10 mouse cellular contexts compared by ENCODE assay signal in the genomic region with DNA sequence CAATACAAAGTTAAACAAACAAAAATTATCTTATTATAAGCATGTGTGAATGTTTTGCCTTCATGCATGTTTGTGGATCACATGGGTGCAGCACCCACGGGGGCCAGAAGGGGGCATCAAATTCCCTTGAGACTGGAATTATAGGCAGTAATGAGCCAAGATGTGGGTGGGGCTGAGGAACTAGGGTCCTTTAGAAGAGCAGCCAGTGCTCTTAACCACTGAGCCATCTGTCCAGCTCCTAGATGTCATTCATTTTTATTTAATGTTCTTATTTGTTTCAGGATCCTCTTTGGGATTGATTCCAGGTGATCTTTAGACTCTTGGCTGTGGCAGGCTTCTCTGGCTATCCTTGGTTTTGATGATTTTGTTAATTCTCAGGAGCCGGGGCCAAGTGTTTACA. TPM values are rescaled to one million over a fixed set of nuclear protein-coding genes. Genes with fewer than 3 reads are reported as not detected.
DNase-seq lines count a peak whose midpoint lies in the region; TF ChIP-seq lines count a peak whose summit lies in the region.
"Had no signal": no experiment of that assay in that cellular context is flagged by ENCODE, and none has a peak within 500 bp of the region (broad histone marks: within the 10 kb centered on the region; RNA-seq: fewer than 3 reads in every experiment).

No protein-coding gene starts in this region.

- H3K27me3 ChIP-seq in limb, embryonic 10.5 days (ENCODE audit: low read depth, poor library complexity, severe bottlenecking): peaks cover 9% of the 10 kb centered on the region; the same call in 1 of the 2 replicates

- no peaks in the 10 kb centered on the region for H3K4me1 ChIP-seq in ES-E14 (ENCODE audit: control insufficient read depth in 2 of 2, insufficient read depth in 2 of 2, low read length in 2 of 2, poor library complexity in 1 of 2)
- H3K4me1 ChIP-seq in limb, embryonic 10.5 days: no peaks in the 10 kb centered on the region
- H3K4me1 ChIP-seq: forebrain, embryonic 13.5 days had no signal

- peak; percentile 47 to 57 for DNase-seq in kidney, adult 8-10 months
- no peak for DNase-seq in kidney, adult 11 months
- DNase-seq in ES-E14 (ENCODE audit: low read depth, low spot score): peak; percentile 47
- DNase-seq in c-Kit-positive CD71-positive TER-119-positive erythroid progenitor cells, embryonic 14.5 days (ENCODE audit: low spot score): peak; percentile 56
- DNase-seq in lung, postnatal 14 days: peak; percentile 68
- no peak for DNase-seq in limb, embryonic 10.5 days (ENCODE audit: low spot score)
- no peak for DNase-seq in layer of hippocampus, adult 8-10 months (ENCODE audit: low spot score in 2 of 2)
- no peak for DNase-seq in gastrocnemius, postnatal 36 days

- no peak overlapping the region for H3K4me3 ChIP-seq in ES-E14 (ENCODE audit: insufficient read depth in 1 of 2, low read depth in 1 of 2, low read length in 2 of 2, poor library complexity in 1 of 2, severe bottlenecking in 1 of 2)
- no peak overlapping the region for H3K4me3 ChIP-seq in limb, embryonic 10.5 days
- H3K4me3 ChIP-seq: forebrain, embryonic 13.5 days had no signal

- H3K9me3 ChIP-seq in ES-E14 (ENCODE audit: control insufficient read depth, insufficient read depth, low read depth, low read length): no peaks in the 10 kb centered on the region
- no peaks in the 10 kb centered on the region for H3K9me3 ChIP-seq in limb, embryonic 10.5 days (replicated peaks)
- H3K9me3 ChIP-seq: forebrain, embryonic 13.5 days; megakaryocyte, embryonic 14.5 days had no signal

- H3K36me3 ChIP-seq in ES-E14 (ENCODE audit: control insufficient read depth, insufficient read depth, low read length, poor library complexity, severe bottlenecking): no peaks in the 10 kb centered on the region
- no peaks in the 10 kb centered on the region for H3K36me3 ChIP-seq in limb, embryonic 10.5 days

- intact Hi-C loops in gastrocnemius, postnatal 36 days (cut with DNase I): no loop called here

- WGBS in limb, embryonic 10.5 days: 55% methylated on average over 2 of the region's 2 CpGs

- in situ Hi-C loops in ES-E14 (cut with MboI; ENCODE audit: low sequenced_read_pairs in 2 of 2, unreplicated experiment in 2 of 2): no loop called here

- no peak overlapping the region for H3K27ac ChIP-seq in ES-E14 (ENCODE audit: insufficient read depth, low read depth, low read length, poor library complexity, severe bottlenecking)
- no peak overlapping the region for H3K27ac ChIP-seq in limb, embryonic 10.5 days
- H3K27ac ChIP-seq: forebrain, embryonic 13.5 days had no signal

- H3K9ac ChIP-seq in ES-E14 (ENCODE audit: insufficient read depth, low read depth, low read length, poor library complexity, severe bottlenecking): no peak overlapping the region
- H3K9ac ChIP-seq: forebrain, embryonic 13.5 days had no signal

TF ChIP-seq in ES-E14, 5 proteins besides CTCF, POLR2A, EP300 and RAD21:
- TF ChIP-seq CHD2 (IDR thresholded peaks at IDR 0.05; ENCODE audit: low read depth, low read length) (no peak), MAFK (IDR thresholded peaks at IDR 0.05; ENCODE audit: insufficient read depth, low read depth, low read length) (no peak), ZC3H11A (IDR thresholded peaks at IDR 0.05; ENCODE audit: borderline replicate concordance, low read depth, low read length) (no peak), HCFC1 (IDR thresholded peaks at IDR 0.05; ENCODE audit: borderline replicate concordance, insufficient read depth, low read length) (no peak), ZNF384 (IDR thresholded peaks at IDR 0.05; ENCODE audit: low read depth, low read length) (no peak)
TF ChIP-seq in ES-E14: peak in this region for 0.

RNA-seq across cellular contexts. Expression of a gene that starts 0.4 kb away (rescaled TPM):
- total RNA-seq in ES-E14 (2012; rRNA removed): 0.74 and 1.0 TPM in 2 replicates
- 0.11 TPM in 1 of 2 replicates, not detected in the other for polyA plus RNA-seq in limb, embryonic 10.5 days (2016; fragmentation: Nextera tagmentation; extraction: Ambion mirVana)
- under 1 TPM in 3 of 4 experiments, not detected in 1; 0.12 to 0.36 (median 0.32) TPM for total RNA-seq in layer of hippocampus, adult 8-10 months (2022)
- total RNA-seq in gastrocnemius, postnatal 36 days (2021): under 1 TPM; 0.26 to 0.57 TPM
- polyA plus RNA-seq: forebrain, embryonic 13.5 days had no signal

RNA-seq across cellular contexts. Expression of a gene that starts 4.7 kb away (rescaled TPM):
- 0.67 and 0.69 TPM in 2 replicates for total RNA-seq in ES-E14 (2012; rRNA removed)
- polyA plus RNA-seq in limb, embryonic 10.5 days (2016; fragmentation: Nextera tagmentation; extraction: Ambion mirVana): not detected in 2 replicates
- total RNA-seq in layer of hippocampus, adult 8-10 months (2022): not detected
- total RNA-seq in gastrocnemius, postnatal 36 days (2021): not detected
- polyA plus RNA-seq: forebrain, embryonic 13.5 days had no signal

RNA-seq across cellular contexts. Expression of a gene that starts 20.2 kb away (rescaled TPM):
- total RNA-seq in ES-E14 (2012; rRNA removed): 10.2 TPM in 2 replicates
- 47.1 and 49.2 TPM in 2 replicates for polyA plus RNA-seq in limb, embryonic 10.5 days (2016; fragmentation: Nextera tagmentation; extraction: Ambion mirVana)
- 10 to 100 TPM; 14.0 to 23.7 (median 14.6) TPM for total RNA-seq in layer of hippocampus, adult 8-10 months (2022)
- 1 to 10 TPM; 4.8 to 6.3 TPM for total RNA-seq in gastrocnemius, postnatal 36 days (2021)

RNA-seq across cellular contexts. Expression of a gene that starts 34.7 kb away (rescaled TPM):
- 27.1 and 32.2 TPM in 2 replicates for total RNA-seq in ES-E14 (2012; rRNA removed)
- polyA plus RNA-seq in limb, embryonic 10.5 days (2016; fragmentation: Nextera tagmentation; extraction: Ambion mirVana): 33.2 and 40.1 TPM in 2 replicates
- total RNA-seq in layer of hippocampus, adult 8-10 months (2022): 10 to 100 TPM; 38.4 to 46.7 (median 43.0) TPM
- 1 to 10 TPM; 8.5 to 9.5 TPM for total RNA-seq in gastrocnemius, postnatal 36 days (2021)

Comparison
In these comparisons a context has a peak if more than half of its experiments do, and no peak if none do; other contexts are left out.
1. DNase-seq: peak in kidney, adult 8-10 months (2 of 2), ES-E14 (single experiment), c-Kit-positive CD71-positive TER-119-positive erythroid progenitor cells, embryonic 14.5 days (single experiment) and lung, postnatal 14 days (single experiment); none in kidney, adult 11 months (single experiment), limb, embryonic 10.5 days (single experiment), layer of hippocampus, adult 8-10 months (0 of 2) and gastrocnemius, postnatal 36 days (0 of 2).